Mouse (Mus musculus): Measurements from ENCODE around the gene Rnf135.

Gene Rnf135

GRCm38 (mm10) chr11:80154501-80154900 lies 29.1 kb upstream of the Rnf135 start:
- no peak for TF ChIP-seq GATA4 (IDR thresholded peaks at IDR 0.05; ENCODE audit: insufficient replicate concordance, low read length)

GRCm38 (mm10) chr11:80155541-80155940 lies 28.1 kb upstream of the Rnf135 start:
- TF ChIP-seq GATA4 (IDR thresholded peaks at IDR 0.05; ENCODE audit: insufficient replicate concordance, low read length) = no peak

GRCm38 (mm10) chr11:80155961-80156360 lies 27.7 kb upstream of the Rnf135 start:
- no peak for TF ChIP-seq GATA4 (IDR thresholded peaks at IDR 0.05; ENCODE audit: insufficient replicate concordance, low read length)

GRCm38 (mm10) chr11:80156841-80157240 lies 26.8 kb upstream of the Rnf135 start:
- no peak for TF ChIP-seq GATA4 (IDR thresholded peaks at IDR 0.05; ENCODE audit: insufficient replicate concordance, low read length)

GRCm38 (mm10) chr11:80159018-80159417 lies 24.6 kb upstream of the Rnf135 start:
- peak; percentile 95 for TF ChIP-seq GATA4 (IDR thresholded peaks at IDR 0.05; ENCODE audit: insufficient replicate concordance, low read length)

- no peak for TF ChIP-seq GATA4 (IDR thresholded peaks at IDR 0.05; ENCODE audit: insufficient replicate concordance, low read length)
Measured at GRCm38 (mm10) chr11:80161041-80161440, 22.6 kb upstream of the Rnf135 start.

- no peak for TF ChIP-seq GATA4 (IDR thresholded peaks at IDR 0.05; ENCODE audit: insufficient replicate concordance, low read length)
Measured at GRCm38 (mm10) chr11:80163362-80164116, 20.1 kb upstream of the Rnf135 start.

- TF ChIP-seq GATA4 (IDR thresholded peaks at IDR 0.05; ENCODE audit: insufficient replicate concordance, low read length) = no peak
Measured at GRCm38 (mm10) chr11:80164224-80164623, 19.4 kb upstream of the Rnf135 start.

- no peak for TF ChIP-seq GATA4 (IDR thresholded peaks at IDR 0.05; ENCODE audit: insufficient replicate concordance, low read length)
Measured at GRCm38 (mm10) chr11:80168121-80168520, 15.5 kb upstream of the Rnf135 start.

GRCm38 (mm10) chr11:80168611-80169249 lies 14.9 kb upstream of the Rnf135 start:
- TF ChIP-seq GATA4 (IDR thresholded peaks at IDR 0.05; ENCODE audit: insufficient replicate concordance, low read length) = no peak

GRCm38 (mm10) chr11:80169629-80170028 lies 14.0 kb upstream of the Rnf135 start:
- TF ChIP-seq GATA4 (IDR thresholded peaks at IDR 0.05; ENCODE audit: insufficient replicate concordance, low read length) = no peak

- TF ChIP-seq GATA4 (IDR thresholded peaks at IDR 0.05; ENCODE audit: insufficient replicate concordance, low read length) = peak; percentile 46; the same call in 1 of the 2 replicates
Measured at GRCm38 (mm10) chr11:80170351-80170750, 13.3 kb upstream of the Rnf135 start.

GRCm38 (mm10) chr11:80171884-80172283 lies 11.8 kb upstream of the Rnf135 start:
- peak; percentile 28; the same call in 1 of the 2 replicates for TF ChIP-seq GATA4 (IDR thresholded peaks at IDR 0.05; ENCODE audit: insufficient replicate concordance, low read length)

- peak; percentile 30; the same call in 1 of the 2 replicates for TF ChIP-seq GATA4 (IDR thresholded peaks at IDR 0.05; ENCODE audit: insufficient replicate concordance, low read length)
Measured at GRCm38 (mm10) chr11:80173963-80174670, 9.5 kb upstream of the Rnf135 start.

GRCm38 (mm10) chr11:80176911-80177895 lies 6.4 kb upstream of the Rnf135 start:
- no peak for TF ChIP-seq GATA4 (IDR thresholded peaks at IDR 0.05; ENCODE audit: insufficient replicate concordance, low read length)
